Mouse (Mus musculus): ENCODE measurements around the gene Nrxn3. TPM values are rescaled to one million over a fixed set of nuclear protein-coding genes. Genes with fewer than 3 reads are reported as not detected.

The Nrxn3 gene
- polyA plus RNA-seq, 1 experiment, result 1.0 TPM

DNA sequence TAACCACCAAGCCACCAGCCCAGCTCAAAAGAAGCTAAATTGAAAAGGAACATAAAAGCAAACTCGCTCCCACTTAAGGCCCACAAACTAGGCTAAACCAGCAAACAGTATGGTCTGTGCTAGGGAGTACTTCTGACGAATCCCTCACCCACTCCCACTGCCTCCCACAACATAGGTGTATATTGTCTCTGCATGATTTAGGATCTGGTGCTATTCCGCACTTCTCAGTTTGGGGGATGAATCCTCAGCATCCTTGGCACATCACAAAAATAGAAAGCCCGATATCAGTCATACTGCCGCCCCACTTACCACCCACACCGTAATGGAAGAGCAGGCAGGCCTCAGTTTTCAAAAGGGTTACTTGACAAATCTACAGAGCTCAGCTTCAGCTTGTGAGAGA lies 1072.1 kb downstream of the Nrxn3 start:
- Histone ChIP-seq H3K27ac (ENCODE audit: control insufficient read depth, insufficient read depth, low read depth, low read length, poor library complexity) (no peak overlapping the region), H3K4me3 (replicated peaks; ENCODE audit: control insufficient read depth, low read depth, low read length) (no peak overlapping the region), H3K4me1 (ENCODE audit: control insufficient read depth, insufficient read depth, low read length) (no peaks in the 10 kb centered on the region)
- no peak for TF ChIP-seq POLR2A (IDR thresholded peaks at IDR 0.05; ENCODE audit: borderline replicate concordance, control insufficient read depth, low read depth, low read length)
- TF ChIP-seq CTCF (IDR thresholded peaks at IDR 0.05; ENCODE audit: control insufficient read depth, insufficient read depth, low read length), result no peak
- WGBS, result 80% methylated on average over 6 of the region's 6 CpGs

DNA sequence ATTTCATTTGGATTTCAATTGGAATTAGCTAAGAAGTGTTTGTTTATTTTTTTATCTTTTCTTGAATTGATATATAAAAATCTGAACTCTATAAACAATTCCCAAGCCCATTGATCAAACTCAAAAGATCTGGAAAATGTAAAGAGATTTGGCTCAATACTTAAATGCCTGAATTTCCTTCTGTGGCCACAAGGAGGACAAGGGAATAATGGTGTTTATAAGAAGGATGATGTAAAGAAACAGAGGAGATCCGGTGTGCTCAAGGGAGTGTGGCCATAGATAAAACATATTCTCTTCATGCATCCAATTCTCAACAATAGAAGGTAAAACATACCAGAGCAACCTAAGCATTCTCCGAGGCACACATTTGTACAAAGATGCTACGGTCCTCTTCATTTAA lies 1085.5 kb downstream of the Nrxn3 start:
- TF ChIP-seq CTCF (IDR thresholded peaks at IDR 0.05; ENCODE audit: control insufficient read depth, insufficient read depth, low read length), result no peak
- Histone ChIP-seq H3K4me1 (ENCODE audit: control insufficient read depth, insufficient read depth, low read length) (no peaks in the 10 kb centered on the region), H3K27ac (ENCODE audit: control insufficient read depth, insufficient read depth, low read depth, low read length, poor library complexity) (no peak overlapping the region), H3K4me3 (replicated peaks; ENCODE audit: control insufficient read depth, low read depth, low read length) (no peak overlapping the region)
- 62% methylated on average over 3 of the region's 3 CpGs for WGBS

DNA sequence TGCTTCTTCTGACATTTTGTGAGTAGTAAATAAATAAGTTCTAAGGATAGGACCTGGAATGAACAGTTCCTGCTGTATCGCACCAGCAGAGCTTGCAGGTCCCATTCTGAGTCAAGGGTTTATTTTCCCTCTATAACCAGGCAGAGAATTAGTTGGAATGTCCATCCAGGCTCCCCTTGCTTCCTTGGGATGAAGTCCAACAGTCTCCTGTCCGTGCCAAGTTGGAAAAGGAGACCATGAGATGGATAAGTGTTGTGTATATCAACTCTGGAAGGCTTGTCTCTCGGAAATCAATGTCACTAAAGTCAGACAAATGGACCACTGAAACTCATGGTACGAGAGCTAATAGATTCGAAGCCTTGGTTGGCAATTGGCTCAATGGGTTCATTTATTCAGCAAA lies 1087.5 kb downstream of the Nrxn3 start:
- 65% methylated on average over 5 of the region's 5 CpGs for WGBS
- Histone ChIP-seq H3K27ac (ENCODE audit: control insufficient read depth, insufficient read depth, low read depth, low read length, poor library complexity) (no peak overlapping the region), H3K4me1 (ENCODE audit: control insufficient read depth, insufficient read depth, low read length) (no peaks in the 10 kb centered on the region), H3K4me3 (replicated peaks; ENCODE audit: control insufficient read depth, low read depth, low read length) (no peak overlapping the region)
- TF ChIP-seq CTCF (IDR thresholded peaks at IDR 0.05; ENCODE audit: control insufficient read depth, insufficient read depth, low read length) (no peak), POLR2A (IDR thresholded peaks at IDR 0.05; ENCODE audit: borderline replicate concordance, control insufficient read depth, low read depth, low read length) (no peak)

GRCm38 (mm10) chr12:89811815-89812549 lies 1089.3 kb downstream of the Nrxn3 start:
- no peak overlapping the region for H3K27ac ChIP-seq (ENCODE audit: control insufficient read depth, insufficient read depth, low read depth, low read length, poor library complexity)
- TF ChIP-seq POLR2A (IDR thresholded peaks at IDR 0.05; ENCODE audit: borderline replicate concordance, control insufficient read depth, low read depth, low read length) (no peak), CTCF (IDR thresholded peaks at IDR 0.05; ENCODE audit: control insufficient read depth, insufficient read depth, low read length) (no peak)
- 2% methylated on average over 36 of the region's 36 CpGs for WGBS
- H3K4me3 ChIP-seq (replicated peaks; ENCODE audit: control insufficient read depth, low read depth, low read length), result no peak overlapping the region
- no peaks in the 10 kb centered on the region for H3K4me1 ChIP-seq (ENCODE audit: control insufficient read depth, insufficient read depth, low read length)

GRCm38 (mm10) chr12:89812550-89813207 lies 1090.0 kb downstream of the Nrxn3 start:
- TF ChIP-seq CTCF (IDR thresholded peaks at IDR 0.05; ENCODE audit: control insufficient read depth, insufficient read depth, low read length) (no peak), POLR2A (IDR thresholded peaks at IDR 0.05; ENCODE audit: borderline replicate concordance, control insufficient read depth, low read depth, low read length) (no peak)
- Histone ChIP-seq H3K4me3 (replicated peaks; ENCODE audit: control insufficient read depth, low read depth, low read length) (no peak overlapping the region), H3K27ac (ENCODE audit: control insufficient read depth, insufficient read depth, low read depth, low read length, poor library complexity) (no peak overlapping the region), H3K4me1 (ENCODE audit: control insufficient read depth, insufficient read depth, low read length) (no peaks in the 10 kb centered on the region)
- 2% methylated on average over 17 of the region's 17 CpGs for WGBS

DNA sequence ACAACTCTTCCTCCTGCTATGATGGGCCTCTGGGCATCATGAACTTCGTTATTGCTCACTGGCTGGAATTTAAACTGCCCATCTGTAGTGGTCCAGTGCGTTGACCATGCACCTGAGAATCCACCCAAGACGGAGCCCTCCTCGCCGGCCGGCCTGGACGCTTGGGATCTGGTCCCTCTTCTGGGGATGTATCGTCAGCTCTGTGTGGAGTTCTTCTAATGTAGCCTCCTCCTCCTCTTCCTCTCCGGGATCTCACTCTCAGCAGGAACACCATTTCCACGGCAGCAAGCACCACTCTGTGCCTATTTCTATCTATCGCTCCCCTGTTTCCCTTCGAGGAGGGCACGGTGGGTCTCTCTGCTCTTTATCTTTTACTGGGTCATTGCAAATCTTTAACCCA lies 1090.6 kb downstream of the Nrxn3 start:
- 20% methylated on average over 13 of the region's 13 CpGs for WGBS
- Histone ChIP-seq H3K4me3 (replicated peaks; ENCODE audit: control insufficient read depth, low read depth, low read length) (no peak overlapping the region), H3K27ac (ENCODE audit: control insufficient read depth, insufficient read depth, low read depth, low read length, poor library complexity) (no peak overlapping the region), H3K4me1 (ENCODE audit: control insufficient read depth, insufficient read depth, low read length) (no peaks in the 10 kb centered on the region)
- TF ChIP-seq POLR2A (IDR thresholded peaks at IDR 0.05; ENCODE audit: borderline replicate concordance, control insufficient read depth, low read depth, low read length), result no peak
- TF ChIP-seq CTCF (IDR thresholded peaks at IDR 0.05; ENCODE audit: control insufficient read depth, insufficient read depth, low read length), result no peak

DNA sequence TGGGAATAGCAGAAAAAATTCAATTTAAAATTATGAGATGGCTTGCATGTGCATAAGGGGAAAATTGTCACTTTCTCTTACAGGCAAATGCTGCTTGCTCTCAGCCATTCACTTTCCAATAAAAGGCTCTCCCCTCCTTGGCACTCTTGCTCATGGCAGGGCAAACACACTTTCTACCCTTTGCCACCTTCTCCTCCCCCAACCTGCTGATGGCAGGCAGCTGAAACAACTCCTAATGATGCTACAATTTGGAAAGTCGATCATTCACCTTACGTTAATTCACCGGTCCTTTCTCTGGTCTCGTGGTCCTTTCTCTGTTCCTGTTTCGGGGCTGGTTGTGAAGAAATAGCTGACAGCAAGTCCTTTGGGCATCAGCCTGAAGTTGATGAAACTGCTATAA lies 1091.0 kb downstream of the Nrxn3 start:
- H3K27ac ChIP-seq (ENCODE audit: control insufficient read depth, insufficient read depth, low read depth, low read length, poor library complexity), result no peak overlapping the region
- H3K4me3 ChIP-seq (replicated peaks; ENCODE audit: control insufficient read depth, low read depth, low read length), result no peak overlapping the region

DNA sequence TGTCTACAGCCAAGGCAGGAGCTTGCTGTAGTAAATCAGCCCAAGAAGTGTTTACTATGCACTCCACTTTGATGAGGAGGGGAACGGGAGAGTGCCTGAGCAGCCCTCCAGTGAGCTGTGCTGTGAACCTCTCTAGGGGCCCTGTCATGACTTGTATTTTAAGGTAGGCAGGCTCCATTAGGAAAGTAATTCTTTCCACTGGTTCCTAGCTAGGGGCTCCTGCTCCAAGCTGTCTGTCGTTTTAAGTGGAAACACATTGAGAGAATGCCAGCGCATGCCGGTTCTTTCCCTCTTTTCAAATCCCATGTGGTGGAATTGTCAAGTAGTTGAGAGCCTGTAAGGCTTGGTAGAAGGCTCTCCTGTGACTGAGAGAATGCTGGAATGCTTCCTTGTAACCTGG lies 1091.9 kb downstream of the Nrxn3 start:
- Histone ChIP-seq H3K4me3 (replicated peaks; ENCODE audit: control insufficient read depth, low read depth, low read length) (no peak overlapping the region), H3K27ac (ENCODE audit: control insufficient read depth, insufficient read depth, low read depth, low read length, poor library complexity) (no peak overlapping the region), H3K4me1 (ENCODE audit: control insufficient read depth, insufficient read depth, low read length) (no peaks in the 10 kb centered on the region)
- no peak for TF ChIP-seq CTCF (IDR thresholded peaks at IDR 0.05; ENCODE audit: control insufficient read depth, insufficient read depth, low read length)
- TF ChIP-seq POLR2A (IDR thresholded peaks at IDR 0.05; ENCODE audit: borderline replicate concordance, control insufficient read depth, low read depth, low read length), result no peak
- 62% methylated on average over 4 of the region's 4 CpGs for WGBS

More for the DNA sequence above, 1091.0 kb downstream of the Nrxn3 start:
- no peaks in the 10 kb centered on the region for H3K4me1 ChIP-seq (ENCODE audit: control insufficient read depth, insufficient read depth, low read length)
- TF ChIP-seq CTCF (IDR thresholded peaks at IDR 0.05; ENCODE audit: control insufficient read depth, insufficient read depth, low read length) (no peak), POLR2A (IDR thresholded peaks at IDR 0.05; ENCODE audit: borderline replicate concordance, control insufficient read depth, low read depth, low read length) (no peak)
- WGBS, result 56% methylated on average over 5 of the region's 5 CpGs
